Mouse (Mus musculus): ENCODE results near the gene Rps10. TPM values are rescaled to one million over a fixed set of nuclear protein-coding genes. Genes with fewer than 3 reads are reported as not detected.

The Rps10 gene
- total RNA-seq, 2 experiments from 2014 or later: 444 to 464 TPM

- no peak for TF ChIP-seq CTCF (IDR thresholded peaks at IDR 0.05)
- Histone ChIP-seq H3K4me3 (peak overlapping the region; percentile 64), H3K27ac (peak overlapping the region; percentile 90)
- no peak for DNase-seq (ENCODE audit: extremely low spot score in 1 of 2, low spot score in 2 of 2)
- intact Hi-C loops (cut with DNase I): loop anchor here (2.0 to 10.0 kb wide), 4 partner anchors 20 to 178 kb away; partner anchors contain the start of gene Snrpc
Observed at GRCm38 (mm10) chr17:27657123-27657522, 20.7 kb upstream of the Rps10 start.

- H3K27ac ChIP-seq: peak overlapping the region; percentile 90
- intact Hi-C loops (cut with DNase I): loop anchor here (1.0 to 10.0 kb wide), 5 partner anchors 17 to 178 kb away; partner anchors contain the start of gene Snrpc
- H3K4me3 ChIP-seq: peak overlapping the region; percentile 64
- DNase-seq (ENCODE audit: extremely low spot score in 1 of 2, low spot score in 2 of 2): no peak
- no peak for TF ChIP-seq CTCF (IDR thresholded peaks at IDR 0.05)
Observed at GRCm38 (mm10) chr17:27656414-27656813, 19.9 kb upstream of the Rps10 start.

- peak overlapping the region; percentile 90 for H3K27ac ChIP-seq
- peak overlapping the region; percentile 64 for H3K4me3 ChIP-seq
- DNase-seq (ENCODE audit: extremely low spot score in 1 of 2, low spot score in 2 of 2): peak; percentile 74 to 82
- intact Hi-C loops (cut with DNase I): loop anchor here (1.0 to 10.0 kb wide), 5 partner anchors 17 to 179 kb away; partner anchors contain the start of gene Snrpc
- no peak for TF ChIP-seq CTCF (IDR thresholded peaks at IDR 0.05)
Observed at GRCm38 (mm10) chr17:27656011-27656399, 19.5 kb upstream of the Rps10 start.

- Histone ChIP-seq H3K4me3 (peak within 1 kb of the TSS; percentile 64), H3K27ac (peak within 1 kb of the TSS; percentile 90)
- intact Hi-C loops (cut with DNase I): loop anchor here (1.0 to 10.0 kb wide), 5 partner anchors 16 to 179 kb away; partner anchors contain the start of gene Snrpc
- TF ChIP-seq CTCF (IDR thresholded peaks at IDR 0.05): no peak
- DNase-seq (ENCODE audit: extremely low spot score in 1 of 2, low spot score in 2 of 2): peak; percentile 81 to 85
Observed at GRCm38 (mm10) chr17:27655089-27656010, 18.9 kb upstream of the Rps10 start, which contains the start of gene Pacsin1. Gene Pacsin1, plus strand, starts transcription at chr17:27655509.

GRCm38 (mm10) chr17:27653253-27653959 lies 16.9 kb upstream of the Rps10 start:
- no peak for TF ChIP-seq CTCF (IDR thresholded peaks at IDR 0.05)
- no peak for DNase-seq (ENCODE audit: extremely low spot score in 1 of 2, low spot score in 2 of 2)
- intact Hi-C loops (cut with DNase I): loop anchor here (10.0 kb wide), 1 partner anchor 181 kb away; the partner anchor contains the start of gene Snrpc
- no peak overlapping the region for H3K4me3 ChIP-seq
- H3K27ac ChIP-seq: no peak overlapping the region

GRCm38 (mm10) chr17:27652046-27652790 lies 15.7 kb upstream of the Rps10 start:
- no peak; the same call in 1 of the 2 replicates for TF ChIP-seq CTCF (IDR thresholded peaks at IDR 0.05)

GRCm38 (mm10) chr17:27650586-27650985 lies 14.1 kb upstream of the Rps10 start:
- intact Hi-C loops (cut with DNase I): loop anchor here (1.0 to 10.0 kb wide), 3 partner anchors 52 to 184 kb away; partner anchors contain the start of gene Snrpc
- no peak for TF ChIP-seq CTCF (IDR thresholded peaks at IDR 0.05)
- no peak for DNase-seq (ENCODE audit: extremely low spot score in 1 of 2, low spot score in 2 of 2)
- H3K4me3 ChIP-seq: no peak overlapping the region
- H3K27ac ChIP-seq: no peak overlapping the region

More at GRCm38 (mm10) chr17:27652046-27652790, 15.7 kb upstream of the Rps10 start:
- no peak overlapping the region for H3K4me3 ChIP-seq
- intact Hi-C loops (cut with DNase I): loop anchor here (10.0 kb wide), 1 partner anchor 183 kb away; the partner anchor contains the start of gene Snrpc
- H3K27ac ChIP-seq: no peak overlapping the region
- DNase-seq (ENCODE audit: extremely low spot score in 1 of 2, low spot score in 2 of 2): no peak

- intact Hi-C loops (cut with DNase I): loop anchor here (1.0 to 10.0 kb wide), 3 partner anchors 52 to 185 kb away; partner anchors contain the start of gene Snrpc
- Histone ChIP-seq H3K27ac (no peak overlapping the region), H3K4me3 (no peak overlapping the region)
- TF ChIP-seq CTCF (IDR thresholded peaks at IDR 0.05): peak; percentile 84
- DNase-seq (ENCODE audit: extremely low spot score in 1 of 2, low spot score in 2 of 2): peak; percentile 49 to 64
Observed at GRCm38 (mm10) chr17:27650160-27650559, 13.7 kb upstream of the Rps10 start.

GRCm38 (mm10) chr17:27645807-27646206 lies 9.3 kb upstream of the Rps10 start:
- intact Hi-C loops (cut with DNase I): no loop called here
- Histone ChIP-seq H3K4me3 (no peak overlapping the region), H3K27ac (no peak overlapping the region)
- no peak for DNase-seq (ENCODE audit: extremely low spot score in 1 of 2, low spot score in 2 of 2)
- TF ChIP-seq CTCF (IDR thresholded peaks at IDR 0.05): no peak

- no peak overlapping the region for H3K27ac ChIP-seq
- DNase-seq (ENCODE audit: extremely low spot score in 1 of 2, low spot score in 2 of 2): no peak
- TF ChIP-seq CTCF (IDR thresholded peaks at IDR 0.05): peak; percentile 34
- no peak overlapping the region for H3K4me3 ChIP-seq
- intact Hi-C loops (cut with DNase I): no loop called here
Observed at GRCm38 (mm10) chr17:27644572-27644971, 8.1 kb upstream of the Rps10 start.

GRCm38 (mm10) chr17:27643756-27644155 lies 7.3 kb upstream of the Rps10 start:
- no peak for DNase-seq (ENCODE audit: extremely low spot score in 1 of 2, low spot score in 2 of 2)
- peak overlapping the region; percentile 76 for H3K27ac ChIP-seq
- no peak overlapping the region for H3K4me3 ChIP-seq
- TF ChIP-seq CTCF (IDR thresholded peaks at IDR 0.05): no peak
- intact Hi-C loops (cut with DNase I): loop anchor here (2.0 kb wide), 1 partner anchor 33 kb away; no protein-coding TSS in a partner anchor

Measured in left cerebral cortex, adult 2 months (tissue).